Mouse (Mus musculus) leukemia stem cell, adult 10-12 weeks (primary cell): ENCODE measurements around the gene Hspa13. TPM values are rescaled to one million over a fixed set of nuclear protein-coding genes. Genes with fewer than 3 reads are reported as not detected.

Experiments used
- polyA plus RNA-seq: library from polyadenylated mRNA; stranded (reverse); fragments of >175 nt; gene quantifications from 2 replicates; pipeline ENCODE4 v1.2.3, GENCODE M21; 2012; ENCODE audit warnings: low replicate concordance

Gene Hspa13
- 0.24 and 0.44 TPM in 2 replicates for polyA plus RNA-seq

GRCm38 (mm10) chr16:75766388-75767249, at the start of gene Hspa13:
TSS of gene Hspa13 (minus strand) at chr16:75767104.

Other genes with a start within 250 kb of the Hspa13 start
- not detected in 2 replicates for gene Lipi, start 181.0 kb downstream of the Hspa13 start, polyA plus RNA-seq
- gene Rbm11, start 174.3 kb downstream of the Hspa13 start, polyA plus RNA-seq: 0.25 TPM in 1 of 2 replicates, not detected in the other